Mouse (Mus musculus): ENCODE data around the gene Txndc2. TPM values are rescaled to one million over a fixed set of nuclear protein-coding genes. Genes with fewer than 3 reads are reported as not detected.

Gene Txndc2
- polyA plus RNA-seq, 2 experiments = 0.08 to 0.10 TPM

- Histone ChIP-seq H3K9me3 (ENCODE audit: control insufficient read depth, low read length) (no peaks in the 10 kb centered on the region), H3K4me3 (replicated peaks; ENCODE audit: low read length) (no peak overlapping the region), H3K27ac (replicated peaks; ENCODE audit: low read depth, low read length) (no peak overlapping the region), H3K4me1 (ENCODE audit: control insufficient read depth, insufficient read depth, low read length) (peaks cover 18% of the 10 kb centered on the region), H3K27me3 (ENCODE audit: control insufficient read depth, insufficient read depth, low read length) (no peaks in the 10 kb centered on the region), H3K36me3 (ENCODE audit: control insufficient read depth, insufficient read depth, low read length) (peaks cover 8% of the 10 kb centered on the region), H3K4me2 (replicated peaks; ENCODE audit: low read depth, low read length, severe bottlenecking) (no peak overlapping the region), H3K9ac (ENCODE audit: low read depth, low read length, severe bottlenecking) (no peak overlapping the region)
- ATAC-seq (ENCODE audit: low FRiP score, low read depth) (no peak), DNase-seq (ENCODE audit: low spot score) (no peak)
- 87% methylated on average over 3 of the region's 3 CpGs for WGBS
- TF ChIP-seq POLR2A (IDR thresholded peaks at IDR 0.05; ENCODE audit: borderline replicate concordance, extremely low read depth, insufficient read depth, insufficient read length) = no peak
Measured at GRCm38 (mm10) chr17:65597857-65598486, 44.0 kb downstream of the Txndc2 start.

- Histone ChIP-seq H3K4me1 (ENCODE audit: control insufficient read depth, insufficient read depth, low read length) (peaks cover 12% of the 10 kb centered on the region), H3K4me3 (replicated peaks; ENCODE audit: low read length) (no peak overlapping the region), H3K9me3 (ENCODE audit: control insufficient read depth, low read length) (no peaks in the 10 kb centered on the region), H3K27ac (replicated peaks; ENCODE audit: low read depth, low read length) (no peak overlapping the region), H3K36me3 (ENCODE audit: control insufficient read depth, insufficient read depth, low read length) (peaks cover 26% of the 10 kb centered on the region), H3K9ac (ENCODE audit: low read depth, low read length, severe bottlenecking) (no peak overlapping the region), H3K4me2 (replicated peaks; ENCODE audit: low read depth, low read length, severe bottlenecking) (no peak overlapping the region), H3K27me3 (ENCODE audit: control insufficient read depth, insufficient read depth, low read length) (no peaks in the 10 kb centered on the region)
- ATAC-seq (ENCODE audit: low FRiP score, low read depth) = no peak
- DNase-seq (ENCODE audit: low spot score) = no peak
- TF ChIP-seq POLR2A (IDR thresholded peaks at IDR 0.05; ENCODE audit: borderline replicate concordance, extremely low read depth, insufficient read depth, insufficient read length) = no peak
- 91% methylated on average over 8 of the region's 8 CpGs for WGBS
Measured at GRCm38 (mm10) chr17:65594687-65595086, 47.3 kb downstream of the Txndc2 start.

Other genes starting within 250 kb of the Txndc2 start
- gene Tmem232, start 101.4 kb downstream of the Txndc2 start, polyA plus RNA-seq (2012; rRNA removed) = 0.14 and 0.19 TPM in 2 replicates
- gene Tmem232, start 101.4 kb downstream of the Txndc2 start, polyA plus RNA-seq (2014; fragmentation: Nextera tagmentation; extraction: Ambion mirVana) = 0.19 and 0.44 TPM in 2 replicates
- 53.0 and 57.7 TPM in 2 replicates for gene Vapa, start 28.6 kb downstream of the Txndc2 start, polyA plus RNA-seq (2012; rRNA removed)
- 192 and 196 TPM in 2 replicates for gene Vapa, start 28.6 kb downstream of the Txndc2 start, polyA plus RNA-seq (2014; fragmentation: Nextera tagmentation; extraction: Ambion mirVana)
- 36.3 and 42.8 TPM in 2 replicates for gene Rab31, start 130.6 kb upstream of the Txndc2 start, polyA plus RNA-seq (2012; rRNA removed)
- 62.8 and 67.8 TPM in 2 replicates for gene Rab31, start 130.6 kb upstream of the Txndc2 start, polyA plus RNA-seq (2014; fragmentation: Nextera tagmentation; extraction: Ambion mirVana)
- gene Ppp4r1, start 140.4 kb upstream of the Txndc2 start, polyA plus RNA-seq (2012; rRNA removed) = 67.6 and 74.3 TPM in 2 replicates
- gene Ppp4r1, start 140.4 kb upstream of the Txndc2 start, polyA plus RNA-seq (2014; fragmentation: Nextera tagmentation; extraction: Ambion mirVana) = 43.7 and 47.3 TPM in 2 replicates
- gene Ralbp1, start 243.6 kb upstream of the Txndc2 start, polyA plus RNA-seq (2012; rRNA removed) = 39.9 and 44.2 TPM in 2 replicates
- 132 and 137 TPM in 2 replicates for gene Ralbp1, start 243.6 kb upstream of the Txndc2 start, polyA plus RNA-seq (2014; fragmentation: Nextera tagmentation; extraction: Ambion mirVana)

Data from limb, embryonic 14.5 days (tissue).